Comparison of ENCODE assay signal across 18 mouse cellular contexts in genomic region chr8:50802938-50803337, GRCm38 (mm10).
"Had no signal": no experiment of that assay in that cellular context is flagged by ENCODE, and none has a peak within 500 bp of the region (broad histone marks: within the 10 kb centered on the region; RNA-seq: fewer than 3 reads in every experiment).

No protein-coding gene starts in this region.

- H3K9ac ChIP-seq: kidney, embryonic 15.5 days; liver, embryonic 13.5 days had no signal

- H3K4me3 ChIP-seq: kidney, embryonic 15.5 days; left cerebral cortex, adult 2 months; liver, embryonic 13.5 days had no signal

- H3K9me3 ChIP-seq: kidney, embryonic 15.5 days; liver, embryonic 13.5 days had no signal

- DNase-seq: kidney, postnatal 10 days; kidney, postnatal 36 days; layer of hippocampus, postnatal 36 days; liver, embryonic 13.5 days; lung, adult 2 months; lung, postnatal 14 days; lung, postnatal 4 days; midbrain, embryonic 14.5 days; right cerebral cortex, adult 18-20 months; right cerebral cortex, postnatal 14 days; right cerebral cortex, postnatal 4 days; thymus, adult 2 months; thymus, postnatal 14 days; thymus, postnatal 4 days had no signal

- H3K4me2 ChIP-seq: kidney, embryonic 15.5 days; liver, embryonic 13.5 days; midbrain, embryonic 11.5 days had no signal

- H3K36me3 ChIP-seq: kidney, embryonic 15.5 days; liver, embryonic 13.5 days had no signal

- H3K4me1 ChIP-seq: kidney, embryonic 15.5 days; liver, embryonic 13.5 days had no signal

- H3K27ac ChIP-seq: kidney, embryonic 15.5 days; left cerebral cortex, adult 2 months; liver, embryonic 13.5 days; stomach, postnatal 0 days had no signal

- H3K27me3 ChIP-seq: kidney, embryonic 15.5 days; liver, embryonic 13.5 days had no signal
